Mouse (Mus musculus) c-Kit-positive CD71-negative TER-119-negative erythroid progenitor cells, embryonic 14.5 days (primary cell): ENCODE data around the gene Dnlz.
A peak's percentile ranks its signal among the peaks of the same experiment; 100 is the strongest.

ENCODE experiments used
- DNase-seq: peaks from one replicate; pipeline ENCODE4 v3.0.0-alpha.2; 2013; ENCODE audit warnings: low read depth

Dnlz gene

GRCm38 (mm10) chr2:26319519-26320244 is 32.2 kb downstream of the Dnlz start:
- no peak for DNase-seq

DNA sequence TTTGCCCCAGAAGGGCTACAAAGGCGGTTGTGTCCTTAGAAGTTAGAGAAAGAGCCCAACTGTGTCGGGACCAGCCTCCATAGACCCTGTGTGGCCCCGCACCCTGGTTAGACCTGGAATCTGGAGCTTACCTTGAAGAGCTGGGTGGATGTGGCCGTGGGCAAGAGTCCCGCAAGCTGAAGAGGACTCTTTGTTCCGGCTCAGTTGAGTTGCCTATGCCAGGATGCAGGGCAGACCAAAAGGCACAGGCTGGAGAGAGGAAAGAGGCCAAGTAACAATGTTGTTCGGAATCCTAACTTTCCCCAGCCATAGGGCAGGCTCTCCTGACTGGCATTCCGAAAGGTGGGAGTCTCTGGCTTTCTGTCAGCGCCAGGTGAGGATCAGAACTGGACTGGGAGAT is 32.8 kb downstream of the Dnlz start:
- no peak for DNase-seq

GRCm38 (mm10) chr2:26317991-26318672 is 33.8 kb downstream of the Dnlz start:
- no peak for DNase-seq

- DNase-seq, result no peak
These were observed 34.5 kb downstream of the Dnlz start for GRCm38 (mm10) chr2:26317371-26317770.

- DNase-seq, result no peak
These were observed 35.2 kb downstream of the Dnlz start for GRCm38 (mm10) chr2:26316576-26317246.

DNA sequence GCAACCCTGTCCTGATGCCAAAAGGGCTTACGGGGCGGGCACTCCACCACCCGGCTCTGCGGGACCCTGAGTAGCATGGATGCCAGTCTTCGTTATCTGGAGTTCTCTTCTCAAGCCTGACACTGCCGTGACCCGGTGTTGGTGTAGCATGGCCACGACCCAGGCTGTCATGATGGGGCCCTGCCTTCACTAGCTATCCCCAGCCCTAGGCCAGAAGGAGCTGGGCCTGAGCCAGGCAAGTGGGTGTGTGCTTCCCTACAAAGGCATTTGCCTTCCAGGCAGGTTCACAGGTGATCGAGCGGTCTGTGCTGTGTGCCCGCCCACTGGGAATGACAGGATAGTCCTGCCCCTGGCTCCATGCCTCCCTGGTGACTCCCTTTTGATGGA is 36.0 kb downstream of the Dnlz start:
- DNase-seq, result no peak

DNA sequence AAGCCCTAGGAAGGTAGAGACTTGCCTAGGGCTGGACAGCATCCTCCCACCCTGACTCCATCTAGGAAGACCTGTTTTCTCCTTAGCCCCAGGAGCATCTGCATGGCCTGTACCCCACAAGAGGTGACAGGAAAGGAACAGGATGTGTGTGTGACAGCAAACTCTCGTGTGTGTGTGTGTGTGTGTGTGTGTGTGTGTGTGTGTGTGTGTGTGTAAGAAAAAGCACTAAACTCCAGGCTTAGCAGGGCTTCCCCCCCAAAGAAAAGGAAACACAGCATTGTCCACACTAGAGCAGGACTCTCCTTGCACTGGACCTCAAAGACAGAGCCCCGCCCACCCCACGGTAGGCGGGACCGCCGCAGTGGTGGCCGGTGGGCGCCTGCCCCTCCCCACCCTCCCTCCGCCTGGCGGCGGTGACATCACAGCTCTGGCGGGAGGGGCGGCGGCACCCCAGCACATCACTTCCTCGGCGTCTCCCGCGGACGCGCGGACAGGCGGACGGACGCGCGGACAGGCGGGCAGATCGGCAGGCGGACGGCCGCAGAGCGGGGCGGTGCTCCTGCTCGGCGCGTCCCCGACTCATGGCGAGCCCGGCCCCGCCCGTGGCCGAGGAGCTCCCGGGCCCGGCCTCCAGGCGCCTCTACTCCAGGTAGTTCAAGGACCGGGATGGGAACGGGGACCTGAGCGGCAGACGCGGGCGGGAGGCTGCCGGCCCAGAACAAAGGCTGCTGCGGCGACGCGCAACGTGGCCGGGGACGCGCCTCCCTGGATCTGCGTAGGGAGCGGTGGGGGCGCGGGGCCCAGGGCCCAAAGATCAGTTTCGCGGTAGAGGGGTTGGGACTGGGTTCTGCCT is 36.6 kb downstream of the Dnlz start, which contains the start of gene Gpsm1:
Gene Gpsm1 (plus strand): TSS at position 444 of the 853 bp plus-strand sequence.
- peak; percentile 31 for DNase-seq

DNA sequence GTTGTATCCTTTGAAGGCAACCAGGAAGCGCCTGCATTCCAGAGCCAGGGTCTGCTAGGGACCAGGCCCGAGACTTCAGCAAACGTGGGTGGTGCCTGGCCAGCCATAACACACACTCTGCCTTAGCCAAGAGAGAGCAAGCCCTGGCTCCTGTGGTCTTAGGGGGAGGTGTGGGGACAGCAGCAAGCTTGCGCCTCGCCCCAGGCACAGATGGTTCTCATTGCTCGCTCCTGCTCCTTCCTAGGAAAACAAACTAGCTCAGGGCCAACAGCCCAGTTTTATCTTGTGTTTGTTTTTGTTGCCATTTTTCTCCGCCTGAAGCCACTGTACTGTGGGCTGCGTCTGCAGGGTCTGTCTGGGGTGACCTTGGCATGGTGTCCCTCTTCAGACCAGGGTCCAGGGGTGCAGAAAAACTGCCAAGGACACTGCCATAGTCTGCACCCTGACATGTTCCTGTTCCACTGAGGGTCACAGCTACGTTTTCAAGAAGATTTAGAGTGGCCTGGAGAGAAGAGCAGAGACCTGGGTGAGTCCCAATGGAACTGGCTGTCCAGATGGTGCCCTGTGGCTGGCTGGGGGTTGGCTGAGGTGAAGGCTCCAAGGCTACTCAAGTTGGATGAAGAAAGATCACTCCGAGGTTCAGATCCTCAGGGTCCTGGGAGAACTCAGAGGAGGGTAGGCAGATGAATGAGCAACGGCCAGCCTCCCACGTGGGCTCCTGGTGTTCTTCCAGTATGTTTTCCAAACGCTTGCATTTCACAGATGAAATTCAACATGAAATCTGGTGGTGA is 37.4 kb downstream of the Dnlz start:
- no peak for DNase-seq

GRCm38 (mm10) chr2:26313394-26313793 is 38.5 kb downstream of the Dnlz start:
- DNase-seq, result no peak

GRCm38 (mm10) chr2:26312812-26313211 is 39.1 kb downstream of the Dnlz start:
- DNase-seq, result no peak

DNA sequence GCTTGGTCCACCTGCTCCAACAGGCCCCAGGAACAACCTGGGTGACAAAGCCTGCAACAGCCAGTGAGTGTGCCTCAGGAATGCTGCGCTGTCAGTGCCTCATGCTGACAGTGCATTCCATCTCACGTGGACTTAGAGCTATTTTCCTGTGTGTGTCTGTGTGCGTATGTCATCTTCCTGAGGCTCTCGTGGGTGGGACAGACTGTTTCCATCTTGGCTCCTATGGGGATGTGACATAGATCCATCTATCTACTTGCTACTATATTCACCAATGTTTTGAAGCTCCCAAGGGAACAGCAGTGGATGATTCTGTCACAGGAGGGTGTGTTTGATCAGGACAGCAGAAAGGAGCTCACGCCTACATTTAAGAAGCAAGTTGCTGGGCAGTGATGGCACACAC is 40.0 kb downstream of the Dnlz start:
- no peak for DNase-seq

DNA sequence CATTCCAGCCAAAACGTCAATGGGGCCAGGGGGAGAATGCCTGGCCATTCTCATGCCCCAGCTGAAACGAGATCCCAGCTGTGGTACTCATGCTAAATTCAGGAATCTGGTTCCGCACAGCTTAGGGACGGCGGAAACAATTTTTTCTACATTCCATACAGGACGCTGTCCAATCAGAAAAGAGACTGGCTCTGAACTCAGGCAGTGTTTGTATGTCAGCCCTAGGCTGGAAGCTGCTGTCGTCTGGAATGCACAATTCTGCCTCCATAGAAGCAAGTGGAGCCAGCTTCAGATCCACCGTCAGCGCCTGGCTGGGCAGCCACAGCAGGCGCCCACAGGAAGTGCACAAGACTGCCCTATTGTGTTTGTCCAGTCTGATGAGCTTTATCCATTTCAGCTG is 42.2 kb downstream of the Dnlz start:
- DNase-seq, result no peak

- DNase-seq, result no peak
These were observed 45.2 kb downstream of the Dnlz start for GRCm38 (mm10) chr2:26306702-26307101.

- no peak for DNase-seq
These were observed 46.4 kb downstream of the Dnlz start for GRCm38 (mm10) chr2:26305555-26305954.

- DNase-seq, result no peak
These were observed 47.2 kb downstream of the Dnlz start for GRCm38 (mm10) chr2:26304711-26305110.

- no peak for DNase-seq
These were observed 49.9 kb downstream of the Dnlz start for GRCm38 (mm10) chr2:26302005-26302503.

GRCm38 (mm10) chr2:26300808-26301174 is 51.1 kb downstream of the Dnlz start:
- DNase-seq, result peak; percentile 75

DNA sequence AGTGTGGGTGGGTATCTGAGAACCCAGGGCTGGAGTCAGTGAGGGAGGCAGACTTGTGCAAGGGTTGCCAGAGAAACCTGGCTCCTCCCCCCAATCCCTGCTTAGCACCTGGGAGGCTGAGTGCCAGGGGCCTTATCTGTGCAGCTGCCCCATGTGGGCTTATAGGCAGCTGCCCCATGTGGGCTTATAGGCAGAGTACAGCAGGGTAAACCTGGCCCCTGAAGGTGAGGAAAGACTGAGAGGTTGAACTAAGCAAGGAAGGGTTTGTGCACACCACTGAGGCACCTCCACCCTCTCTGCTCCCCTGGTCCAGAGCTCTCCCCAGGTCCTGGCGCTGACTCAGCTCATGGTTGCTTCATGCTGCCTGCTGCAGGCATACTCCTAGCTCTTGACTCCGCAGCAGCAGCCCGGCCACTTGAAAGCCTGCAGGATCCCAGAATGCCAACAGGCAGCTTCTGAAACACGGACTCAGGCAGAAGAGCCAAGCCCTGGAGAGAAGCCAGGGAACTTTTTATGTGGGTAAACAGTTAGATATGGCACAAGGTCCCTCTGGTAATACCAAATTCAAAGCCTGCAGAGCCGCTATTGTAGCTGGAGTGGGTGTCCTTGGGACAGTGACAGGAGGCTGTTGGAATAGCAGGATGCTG is 51.6 kb downstream of the Dnlz start:
- no peak for DNase-seq

GRCm38 (mm10) chr2:26299336-26299735 is 52.6 kb downstream of the Dnlz start:
- no peak for DNase-seq

- no peak for DNase-seq
These were observed 53.1 kb downstream of the Dnlz start for GRCm38 (mm10) chr2:26298856-26299230.
